27 mouse cellular contexts compared by ENCODE assay signal in genomic region chr7:131880150-131880549, GRCm38 (mm10).
A peak's percentile ranks its signal among the peaks of the same experiment; 100 is the strongest.
DNase-seq lines count a peak whose midpoint lies in the region; ATAC-seq and TF ChIP-seq lines count a peak whose summit lies in the region.
"Had no signal": no experiment of that assay in that cellular context is flagged by ENCODE, and none has a peak within 500 bp of the region (broad histone marks: within the 10 kb centered on the region; RNA-seq: fewer than 3 reads in every experiment).

No protein-coding gene starts in this region.

- peaks cover 5% of the 10 kb centered on the region; the same call in 1 of the 2 replicates for H3K27me3 ChIP-seq in kidney, embryonic 16.5 days (ENCODE audit: insufficient read depth, low read length)
- no peaks in the 10 kb centered on the region for H3K27me3 ChIP-seq in lung, embryonic 16.5 days (ENCODE audit: control insufficient read depth, insufficient read depth, low read depth, low read length)
- no peaks in the 10 kb centered on the region for H3K27me3 ChIP-seq in stomach, postnatal 0 days (ENCODE audit: control insufficient read depth, insufficient read depth, low read length)
- H3K27me3 ChIP-seq: liver, embryonic 12.5 days; Patski had no signal

- no peaks in the 10 kb centered on the region for H3K9me3 ChIP-seq in kidney, embryonic 16.5 days (ENCODE audit: low read length)
- no peaks in the 10 kb centered on the region for H3K9me3 ChIP-seq in lung, embryonic 16.5 days (ENCODE audit: control insufficient read depth, low read length)
- H3K9me3 ChIP-seq in stomach, postnatal 0 days (ENCODE audit: control insufficient read depth, low read length): no peaks in the 10 kb centered on the region
- H3K9me3 ChIP-seq: forebrain, embryonic 13.5 days; hindbrain, embryonic 13.5 days; liver, embryonic 12.5 days; midbrain, embryonic 13.5 days had no signal

- no peaks in the 10 kb centered on the region for H3K4me1 ChIP-seq in kidney, embryonic 16.5 days (ENCODE audit: insufficient read depth, low read length)
- peaks cover 6% of the 10 kb centered on the region; the same call in 1 of the 2 replicates for H3K4me1 ChIP-seq in lung, embryonic 16.5 days (replicated peaks; ENCODE audit: control insufficient read depth, insufficient read depth, low read length)
- no peaks in the 10 kb centered on the region for H3K4me1 ChIP-seq in stomach, postnatal 0 days (replicated peaks; ENCODE audit: control insufficient read depth, insufficient read depth)
- H3K4me1 ChIP-seq: forebrain, embryonic 13.5 days; hindbrain, embryonic 13.5 days; liver, embryonic 12.5 days; midbrain, embryonic 13.5 days had no signal

- H3K4me2 ChIP-seq in kidney, embryonic 16.5 days (replicated peaks; ENCODE audit: low read depth, low read length): no peak overlapping the region
- H3K4me2 ChIP-seq in lung, embryonic 16.5 days (ENCODE audit: low read depth, low read length): no peak overlapping the region
- no peak overlapping the region for H3K4me2 ChIP-seq in stomach, postnatal 0 days (replicated peaks; ENCODE audit: low read depth)
- H3K4me2 ChIP-seq: forebrain, embryonic 13.5 days; heart, embryonic 11.5 days; hindbrain, embryonic 13.5 days; liver, embryonic 12.5 days; midbrain, embryonic 13.5 days had no signal

- no peak for TF ChIP-seq EP300 in stomach, postnatal 0 days (optimal IDR thresholded peaks at IDR 0.05)

- TF ChIP-seq CTCF in stomach, postnatal 0 days (IDR thresholded peaks at IDR 0.05; ENCODE audit: low read depth): no peak

- WGBS in kidney, embryonic 16.5 days: 77% methylated on average over 5 of the region's 5 CpGs
- WGBS in lung, embryonic 16.5 days: 64% methylated on average over 5 of the region's 5 CpGs
- WGBS in stomach, postnatal 0 days: 64% methylated on average over 5 of the region's 5 CpGs

- H3K27ac ChIP-seq in kidney, embryonic 16.5 days (ENCODE audit: low read length): no peak overlapping the region
- H3K27ac ChIP-seq in lung, embryonic 16.5 days (ENCODE audit: low read length): peak overlapping the region; percentile 74
- H3K27ac ChIP-seq in stomach, postnatal 0 days (replicated peaks): no peak overlapping the region
- H3K27ac ChIP-seq: forebrain, embryonic 13.5 days; hindbrain, embryonic 13.5 days; liver, embryonic 12.5 days; macrophage; midbrain, embryonic 13.5 days had no signal

- ATAC-seq in kidney, embryonic 16.5 days (ENCODE audit: low FRiP score, low TSS enrichment): peak; percentile 2; the same call in 1 of the 2 replicates
- peak; percentile 88 for ATAC-seq in lung, embryonic 16.5 days (ENCODE audit: low read depth)
- ATAC-seq in stomach, postnatal 0 days (ENCODE audit: low FRiP score, low TSS enrichment): peak; percentile 29; the same call in 1 of the 2 replicates
- ATAC-seq: forebrain, embryonic 13.5 days; intestine, embryonic 16.5 days; liver, embryonic 12.5 days; midbrain, embryonic 13.5 days; Patski had no signal

- H3K4me3 ChIP-seq in kidney, embryonic 16.5 days (ENCODE audit: low read length): no peak overlapping the region
- no peak overlapping the region for H3K4me3 ChIP-seq in lung, embryonic 16.5 days (ENCODE audit: low read length)
- H3K4me3 ChIP-seq in stomach, postnatal 0 days (ENCODE audit: low read depth, low read length): no peak overlapping the region
- H3K4me3 ChIP-seq: forebrain, embryonic 13.5 days; hindbrain, embryonic 13.5 days; liver, embryonic 12.5 days; midbrain, embryonic 13.5 days had no signal

- no peak for DNase-seq in kidney, postnatal 14 days
- peak; percentile 65 for DNase-seq in lung, postnatal 36 days
- peak; percentile 35 for DNase-seq in stomach, postnatal 0 days (ENCODE audit: low spot score)
- no peak for DNase-seq in thymus, postnatal 25 days
- DNase-seq in heart, adult 8-10 months (ENCODE audit: low spot score): no peak
- DNase-seq in T-cell, adult 2 months (ENCODE audit: low spot score): no peak
- DNase-seq: adrenal gland, postnatal 25 days; cerebellum, adult 11-12 months; cerebellum, postnatal 10 days; gastrocnemius, postnatal 25 days; heart, postnatal 4 days; kidney, adult 8-10 months; kidney, postnatal 36 days; layer of hippocampus, postnatal 36 days; left cerebral cortex, postnatal 4 days; right cerebral cortex, postnatal 14 days had no signal

- H3K36me3 ChIP-seq in kidney, embryonic 16.5 days (ENCODE audit: insufficient read depth, low read length): no peaks in the 10 kb centered on the region
- H3K36me3 ChIP-seq in lung, embryonic 16.5 days (ENCODE audit: control insufficient read depth, insufficient read depth, low read length): no peaks in the 10 kb centered on the region
- no peaks in the 10 kb centered on the region for H3K36me3 ChIP-seq in stomach, postnatal 0 days (ENCODE audit: control insufficient read depth, insufficient read depth, low read length)
- H3K36me3 ChIP-seq: G1E; hindbrain, embryonic 13.5 days; liver, embryonic 12.5 days; midbrain, embryonic 13.5 days had no signal

- no peak overlapping the region for H3K9ac ChIP-seq in kidney, embryonic 16.5 days (replicated peaks; ENCODE audit: low read length)
- no peak overlapping the region for H3K9ac ChIP-seq in lung, embryonic 16.5 days (ENCODE audit: low read length)
- no peak overlapping the region for H3K9ac ChIP-seq in stomach, postnatal 0 days (ENCODE audit: low read length)
- H3K9ac ChIP-seq: forebrain, embryonic 13.5 days; hindbrain, embryonic 13.5 days; liver, embryonic 12.5 days; midbrain, embryonic 13.5 days had no signal

Comparison
In these comparisons a context has a peak if more than half of its experiments do, and no peak if none do; other contexts are left out.
1. ATAC-seq: peak in every context shown above with its lines; median percentile 88 in lung, embryonic 16.5 days; 29 in stomach, postnatal 0 days; 2 in kidney, embryonic 16.5 days.
2. DNase-seq: peak in lung, postnatal 36 days (single experiment) and stomach, postnatal 0 days (single experiment); none in kidney, postnatal 14 days (single experiment), thymus, postnatal 25 days (single experiment), heart, adult 8-10 months (single experiment) and T-cell, adult 2 months (single experiment).